Mouse (Mus musculus) cerebellum, adult 11-12 months (tissue): Measurements from ENCODE around the gene Uckl1.

Experiments
- DNase-seq: peaks from one replicate; pipeline ENCODE4 v3.0.0; 2022

Gene Uckl1

GRCm38 (mm10) chr2:181571941-181572670 lies 12.6 kb downstream of the Uckl1 start:
- DNase-seq: peak; percentile 68

- peak; percentile 91 for DNase-seq
These were observed 13.6 kb downstream of the Uckl1 start for GRCm38 (mm10) chr2:181570921-181571595.

- DNase-seq: peak; percentile 58
These were observed 14.3 kb downstream of the Uckl1 start for GRCm38 (mm10) chr2:181570375-181570774.

GRCm38 (mm10) chr2:181569856-181570255 lies 14.8 kb downstream of the Uckl1 start:
- DNase-seq: peak; percentile 45

- DNase-seq: peak; percentile 8
These were observed 16.3 kb downstream of the Uckl1 start for GRCm38 (mm10) chr2:181568272-181569008.

GRCm38 (mm10) chr2:181567338-181567737 lies 17.4 kb downstream of the Uckl1 start:
- DNase-seq: no peak

- no peak for DNase-seq
These were observed 30.9 kb downstream of the Uckl1 start for GRCm38 (mm10) chr2:181553772-181554171.

GRCm38 (mm10) chr2:181550233-181550632 lies 34.5 kb downstream of the Uckl1 start:
- no peak for DNase-seq

- no peak for DNase-seq
These were observed 36.0 kb downstream of the Uckl1 start for GRCm38 (mm10) chr2:181548682-181549081.

GRCm38 (mm10) chr2:181548227-181548626 lies 36.5 kb downstream of the Uckl1 start:
- DNase-seq: no peak

- no peak for DNase-seq
These were observed 38.5 kb downstream of the Uckl1 start for GRCm38 (mm10) chr2:181546142-181546541.

- DNase-seq: peak; percentile 34
These were observed 42.8 kb downstream of the Uckl1 start for GRCm38 (mm10) chr2:181541761-181542380.

GRCm38 (mm10) chr2:181537444-181538047 lies 47.1 kb downstream of the Uckl1 start:
- DNase-seq: no peak

- DNase-seq: no peak
These were observed 48.3 kb downstream of the Uckl1 start for GRCm38 (mm10) chr2:181536410-181536809.

- no peak for DNase-seq
These were observed 52.1 kb downstream of the Uckl1 start for GRCm38 (mm10) chr2:181532589-181532988.

- DNase-seq: no peak
These were observed 55.6 kb downstream of the Uckl1 start for GRCm38 (mm10) chr2:181529076-181529475.

- no peak for DNase-seq
These were observed 59.2 kb downstream of the Uckl1 start for GRCm38 (mm10) chr2:181525526-181525925.

- no peak for DNase-seq
These were observed 61.9 kb downstream of the Uckl1 start for GRCm38 (mm10) chr2:181522811-181523210.

- DNase-seq: no peak
These were observed 63.2 kb downstream of the Uckl1 start for GRCm38 (mm10) chr2:181521491-181521890.

- DNase-seq: no peak
These were observed 63.8 kb downstream of the Uckl1 start for GRCm38 (mm10) chr2:181520936-181521227.

- DNase-seq: peak; percentile 99
These were observed 64.4 kb downstream of the Uckl1 start, which contains the start of gene Dnajc5 for GRCm38 (mm10) chr2:181520118-181520935. TSS of gene Dnajc5 (plus strand) at chr2:181520485.

- DNase-seq: no peak
These were observed 65.5 kb downstream of the Uckl1 start for GRCm38 (mm10) chr2:181519201-181519600.
